Mouse (Mus musculus) skeletal muscle tissue, adult 2 months (tissue): Measurements from ENCODE around the gene Rbl1.
"Not testable (repeated sequence)": the region's sequence is repeated elsewhere in the genome, so short reads cannot be mapped to it uniquely, and the experiment has no call there.

ENCODE experiments used
- DNase-seq: peaks from one replicate; pipeline ENCODE4 v3.0.0-alpha.2; 2012; ENCODE audit warnings: low read depth, low spot score

The Rbl1 gene

DNA sequence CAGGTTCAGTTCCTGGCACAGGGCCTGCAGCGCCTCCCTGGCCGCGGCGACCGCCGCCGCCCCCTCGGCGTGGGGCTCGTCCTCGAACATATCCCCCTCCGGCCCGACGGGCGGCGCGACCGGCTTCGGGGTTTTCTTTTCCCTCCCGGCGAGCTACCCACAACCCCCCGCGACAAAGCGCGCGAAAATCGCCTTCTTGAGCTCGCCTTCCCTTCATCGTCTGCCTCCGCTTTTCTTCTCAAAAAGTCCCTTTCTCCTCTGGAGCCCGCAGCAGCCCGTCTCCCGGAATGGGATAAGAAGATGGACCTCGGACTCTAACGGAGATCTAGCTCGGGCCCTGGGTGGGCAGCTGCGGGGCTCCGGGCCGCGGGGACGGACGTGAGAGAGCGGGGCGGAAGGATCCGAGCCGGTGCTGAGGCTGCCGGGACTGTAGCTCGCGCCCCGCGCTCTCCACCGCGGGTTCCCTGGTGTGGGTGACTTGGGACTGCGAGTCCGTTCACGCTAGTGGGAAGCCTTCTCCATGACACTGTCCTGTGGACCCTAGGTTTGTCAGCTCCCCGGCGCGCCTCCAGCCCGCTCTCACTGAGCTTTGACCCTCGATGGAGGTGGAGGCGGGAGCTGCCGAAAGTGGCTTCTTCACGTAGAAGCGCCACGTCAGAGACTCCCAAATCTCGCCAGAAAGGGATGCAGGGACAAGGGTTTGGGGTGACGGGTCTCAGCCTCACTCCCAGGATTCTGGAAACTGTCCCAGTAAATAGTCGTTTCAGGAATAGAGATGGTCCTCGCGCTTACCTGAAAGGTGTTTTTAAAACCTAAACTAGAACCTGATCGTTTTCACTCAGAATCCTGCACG, at the start of gene Rbl1:
Gene Rbl1 (minus strand): TSS at position 169 of the 853 bp plus-strand sequence.
- peak; percentile 69 for DNase-seq

DNA sequence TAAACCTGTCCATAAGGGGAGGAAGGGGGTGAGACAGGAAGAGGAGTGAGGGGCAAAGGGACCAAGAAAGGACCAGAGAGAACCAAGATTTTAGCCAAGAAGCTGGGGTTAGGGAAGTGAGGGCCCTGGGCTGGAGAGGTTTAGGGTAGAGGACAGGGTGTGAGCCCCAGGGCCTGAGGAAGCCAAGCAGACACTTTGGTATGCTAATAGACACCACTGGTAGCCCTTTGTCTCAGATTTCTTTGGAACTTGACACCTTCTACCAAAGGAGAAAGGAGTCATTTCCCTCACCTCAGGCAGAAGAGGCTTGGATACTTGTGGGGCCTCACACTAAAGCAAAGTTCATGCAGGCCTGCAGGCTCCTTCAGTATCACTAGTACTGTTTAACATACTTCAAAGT, 43.8 kb upstream of the Rbl1 start:
- no peak for DNase-seq

DNA sequence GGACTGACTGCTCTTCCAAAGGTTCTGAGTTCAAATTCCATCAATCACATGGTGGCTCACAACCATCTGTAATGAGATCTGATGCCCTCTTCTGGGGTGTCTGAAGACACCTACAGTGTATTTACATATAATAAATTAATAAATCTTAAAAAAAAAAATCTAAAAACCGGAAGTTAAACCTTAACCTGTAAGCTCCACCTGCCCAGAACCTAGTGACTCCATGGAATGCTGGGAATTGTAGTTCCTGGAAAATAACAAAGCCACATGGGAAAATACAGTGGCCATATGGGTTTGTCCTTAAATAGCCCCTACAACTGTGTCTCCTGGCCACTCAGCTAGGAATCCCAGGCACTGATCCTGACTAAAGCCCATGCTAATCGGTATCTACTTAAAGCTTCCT, 41.3 kb upstream of the Rbl1 start:
- DNase-seq, result no peak

DNA sequence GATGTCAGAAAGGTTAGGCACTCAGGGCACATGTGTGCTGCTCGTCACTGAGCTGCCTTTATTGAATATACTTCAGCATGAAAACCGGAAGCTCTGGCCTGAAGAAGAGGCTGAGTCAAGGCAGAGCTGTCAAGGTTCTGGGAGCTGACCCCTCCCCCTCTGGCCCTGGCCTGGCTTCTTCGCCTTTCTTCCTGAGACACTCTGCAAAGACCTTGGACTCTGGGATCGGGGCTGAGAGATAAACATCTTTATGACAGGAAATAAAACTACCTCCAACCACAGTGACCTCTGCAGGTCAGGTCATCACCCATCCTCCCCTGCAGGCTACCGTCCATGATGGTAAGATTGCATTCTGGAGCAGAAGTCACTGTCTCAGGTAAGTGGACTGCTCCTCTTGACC, 40.7 kb upstream of the Rbl1 start:
- DNase-seq, result no peak

GRCm38 (mm10) chr2:157235946-157236345, 31.6 kb upstream of the Rbl1 start:
- no peak for DNase-seq

DNA sequence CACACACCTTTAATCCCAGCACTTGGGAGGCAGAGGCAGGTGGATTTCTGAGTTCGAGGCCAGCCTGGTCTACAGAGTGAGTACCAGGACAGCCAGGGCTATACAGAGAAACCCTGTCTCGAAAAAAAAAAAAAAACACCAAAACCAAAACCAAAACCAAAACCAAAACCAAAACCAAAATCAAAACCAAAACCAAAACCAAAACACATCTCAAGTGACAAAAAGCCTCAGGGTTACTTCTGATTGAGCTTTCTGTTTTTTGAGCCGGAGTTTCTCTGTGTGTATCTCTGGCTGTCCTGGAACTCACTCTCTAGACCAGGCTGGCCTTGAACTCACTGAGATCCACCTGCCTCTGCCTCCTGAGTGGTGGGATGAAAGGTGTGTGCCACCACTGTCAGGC, 17.6 kb upstream of the Rbl1 start:
- DNase-seq, result not testable (repeated sequence)

GRCm38 (mm10) chr2:157220108-157220507, 15.8 kb upstream of the Rbl1 start:
- DNase-seq, result no peak

GRCm38 (mm10) chr2:157211731-157212130, 7.4 kb upstream of the Rbl1 start:
- no peak for DNase-seq

GRCm38 (mm10) chr2:157203459-157204365, 622 bp downstream of the Rbl1 start:
- DNase-seq, result no peak

DNA sequence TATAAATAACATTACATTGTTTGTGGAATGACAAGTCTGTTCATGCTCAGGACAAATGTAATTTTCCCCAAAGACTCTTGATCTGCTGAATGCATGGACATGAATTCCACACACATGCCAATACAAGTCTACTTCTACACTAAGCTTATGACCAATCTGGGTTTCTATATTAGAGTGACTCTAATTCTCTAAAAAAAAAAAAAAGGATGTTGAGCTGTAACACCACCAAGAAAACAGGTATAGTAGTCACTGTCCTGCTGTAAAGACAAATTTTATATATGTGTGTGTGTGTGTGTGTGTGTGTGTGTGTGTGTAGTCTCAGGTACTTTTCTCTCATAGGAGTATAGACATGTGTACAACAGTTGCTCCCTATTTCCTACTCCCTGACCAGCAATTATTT, 1.3 kb downstream of the Rbl1 start:
- no peak for DNase-seq

GRCm38 (mm10) chr2:157202361-157202760, 2.0 kb downstream of the Rbl1 start:
- DNase-seq, result no peak

- peak; percentile 32 for DNase-seq
Observed at GRCm38 (mm10) chr2:157201081-157201830, 3.1 kb downstream of the Rbl1 start.

DNA sequence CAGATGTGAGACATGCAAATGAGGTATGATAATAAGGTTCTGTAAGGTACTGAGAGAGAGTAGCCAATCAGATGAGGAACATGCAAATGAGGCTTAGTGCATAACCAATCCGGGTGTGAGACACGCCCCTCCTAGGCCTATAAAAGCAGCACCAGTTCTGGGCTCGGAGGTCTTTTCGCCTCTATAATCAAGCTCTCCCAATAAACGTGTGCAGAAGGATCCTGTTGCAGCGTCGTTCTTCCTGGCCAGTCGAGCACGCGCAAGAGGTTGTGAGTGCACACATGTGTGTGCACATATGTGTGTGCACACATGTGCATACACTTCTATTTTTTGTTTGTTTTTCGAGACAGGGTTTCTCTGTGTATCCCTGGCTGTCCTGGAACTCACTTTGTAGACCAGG, 5.9 kb downstream of the Rbl1 start:
- DNase-seq, result not testable (repeated sequence)

- DNase-seq, result no peak
Observed at GRCm38 (mm10) chr2:157190651-157191050, 13.7 kb downstream of the Rbl1 start.

DNA sequence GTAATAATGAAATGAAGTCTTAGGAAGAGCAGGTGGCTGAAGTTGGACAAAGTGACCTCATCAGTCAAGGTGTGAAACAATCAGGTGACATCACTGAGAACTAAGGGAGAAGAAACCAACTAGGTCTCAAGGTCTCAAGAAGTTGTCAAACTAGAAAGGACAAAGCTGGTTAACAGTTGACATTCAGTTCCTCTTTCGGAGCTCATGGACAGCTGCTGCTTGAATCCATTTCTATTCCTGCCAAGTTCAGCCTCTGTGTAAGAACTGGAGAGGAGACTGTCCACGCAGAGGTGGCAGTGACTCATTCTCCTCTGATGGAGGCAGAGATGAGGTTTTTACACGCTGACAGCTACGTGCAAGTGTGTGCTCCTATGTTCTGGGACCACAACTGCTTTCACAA, 17.1 kb downstream of the Rbl1 start:
- no peak for DNase-seq

DNA sequence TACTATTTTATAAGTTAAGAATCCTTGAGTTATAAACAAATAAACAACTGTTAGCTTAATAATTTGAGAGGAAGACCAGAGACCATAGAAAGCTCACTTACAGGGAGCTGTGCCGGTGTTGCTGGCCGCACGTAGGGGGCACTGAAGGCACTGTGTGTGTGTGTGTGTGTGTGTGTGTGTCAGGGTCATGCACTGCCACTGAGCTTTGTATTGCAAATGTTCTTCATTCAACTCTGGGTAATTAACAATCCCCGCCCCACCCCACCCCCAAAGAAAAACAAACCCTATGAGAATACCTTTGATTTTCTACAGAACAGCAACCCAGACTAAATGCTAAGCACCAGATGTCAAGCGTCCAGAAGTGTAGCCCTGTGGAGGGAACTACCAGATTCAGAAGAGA, 17.8 kb downstream of the Rbl1 start:
- no peak for DNase-seq

DNA sequence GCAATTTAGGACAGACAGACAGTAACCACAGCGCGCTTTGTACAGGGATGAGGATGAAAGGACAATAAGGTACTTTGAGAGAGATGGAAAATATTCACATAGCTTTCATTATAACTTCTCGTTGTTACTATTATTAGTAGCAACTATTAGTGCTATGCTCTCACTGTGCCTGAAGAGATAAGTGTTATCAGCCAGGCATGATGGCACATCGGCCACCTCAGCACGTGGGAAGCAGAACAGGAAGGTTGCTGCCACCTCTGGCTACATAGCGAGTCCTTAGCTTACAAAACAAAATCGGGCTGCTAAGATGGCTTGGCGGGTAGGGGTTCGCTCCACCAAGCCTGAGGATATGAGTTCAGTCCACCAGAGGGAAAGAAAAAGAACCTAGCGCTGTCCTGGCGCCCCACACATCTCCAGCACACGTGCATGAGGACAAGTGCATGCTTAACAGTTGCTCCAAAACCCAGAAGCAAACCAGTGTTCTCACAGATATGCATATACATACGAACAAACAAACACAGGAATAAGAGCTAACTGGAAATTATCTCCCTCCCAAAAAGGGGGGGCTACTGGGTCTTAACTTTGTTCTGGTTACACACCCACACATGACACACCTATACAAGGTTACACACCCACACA, 19.2 kb downstream of the Rbl1 start:
- DNase-seq, result no peak

GRCm38 (mm10) chr2:157178167-157178566, 26.2 kb downstream of the Rbl1 start:
- DNase-seq, result no peak

- DNase-seq, result no peak
Observed at GRCm38 (mm10) chr2:157176248-157176647, 28.1 kb downstream of the Rbl1 start.

DNA sequence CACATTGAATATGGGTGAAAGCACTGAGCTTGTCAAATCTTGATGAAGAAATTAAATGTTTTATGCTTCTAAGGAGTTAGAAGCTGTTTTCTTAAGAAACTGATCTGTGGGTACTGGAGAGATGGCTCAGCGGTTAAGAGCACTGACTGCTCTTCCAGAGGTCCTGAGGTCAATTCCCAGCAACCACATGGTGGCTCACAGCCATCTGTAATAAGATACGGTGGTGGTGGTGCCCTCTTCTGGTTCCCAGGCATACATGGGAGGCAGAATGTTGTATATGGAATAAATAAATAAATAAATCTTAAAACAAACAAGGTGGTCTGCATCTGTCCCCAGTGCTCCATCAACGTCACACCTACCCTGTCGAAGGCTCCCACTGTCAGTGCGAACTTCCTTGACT, 29.9 kb downstream of the Rbl1 start:
- no peak for DNase-seq

GRCm38 (mm10) chr2:157173555-157173954, 30.8 kb downstream of the Rbl1 start:
- no peak for DNase-seq
